19 mouse cellular contexts compared by ENCODE assay signal in the genomic region with DNA sequence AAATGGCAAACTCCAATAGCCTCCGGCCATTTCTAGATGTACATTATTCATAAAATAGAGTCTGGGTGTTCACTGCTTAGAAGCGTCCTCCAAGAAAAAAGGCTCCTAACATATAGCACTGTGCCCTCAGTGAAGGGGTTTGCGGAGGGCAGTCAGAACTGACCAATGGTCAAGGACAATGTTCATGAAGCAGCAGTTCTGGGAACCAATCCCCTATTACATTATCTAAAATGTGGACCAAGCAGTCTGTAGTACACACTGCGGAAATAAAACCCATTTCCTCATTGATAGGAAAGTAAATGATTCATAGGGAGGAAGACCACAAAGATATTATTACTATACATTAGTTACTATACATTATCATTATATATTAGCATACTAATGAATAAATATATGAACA. TPM values are rescaled to one million over a fixed set of nuclear protein-coding genes. Genes with fewer than 3 reads are reported as not detected.
A peak's percentile ranks its signal among the peaks of the same experiment; 100 is the strongest.
DNase-seq lines count a peak whose midpoint lies in the region; ATAC-seq and TF ChIP-seq lines count a peak whose summit lies in the region.
"Had no signal": no experiment of that assay in that cellular context is flagged by ENCODE, and none has a peak within 500 bp of the region (broad histone marks: within the 10 kb centered on the region; RNA-seq: fewer than 3 reads in every experiment).

No protein-coding gene starts in this region.

- peaks cover 25% of the 10 kb centered on the region for H3K4me1 ChIP-seq in intestine, embryonic 14.5 days (replicated peaks; ENCODE audit: control insufficient read depth, insufficient read depth, low read length)
- H3K4me1 ChIP-seq in intestine, postnatal 0 days (replicated peaks; ENCODE audit: control insufficient read depth, insufficient read depth, low read length): peaks cover 26% of the 10 kb centered on the region; the same call in 1 of the 2 replicates
- peaks cover 9% of the 10 kb centered on the region; the same call in 1 of the 2 replicates for H3K4me1 ChIP-seq in stomach, embryonic 16.5 days (ENCODE audit: control insufficient read depth, insufficient read depth, low read length)
- H3K4me1 ChIP-seq in midbrain, embryonic 15.5 days: 0 out of 2 replicates have a peak, but pooled peaks cover 9% of the 10 kb centered on the region
- H3K4me1 ChIP-seq: limb, embryonic 10.5 days had no signal

- H3K27me3 ChIP-seq in intestine, embryonic 14.5 days (replicated peaks; ENCODE audit: control insufficient read depth, insufficient read depth, low read length): no peaks in the 10 kb centered on the region
- no peaks in the 10 kb centered on the region for H3K27me3 ChIP-seq in intestine, postnatal 0 days (replicated peaks; ENCODE audit: control insufficient read depth, insufficient read depth, low read length)
- H3K27me3 ChIP-seq in stomach, embryonic 16.5 days (ENCODE audit: control insufficient read depth, insufficient read depth, low read length): no peaks in the 10 kb centered on the region
- no peaks in the 10 kb centered on the region for H3K27me3 ChIP-seq in midbrain, embryonic 15.5 days (replicated peaks)
- H3K27me3 ChIP-seq: forebrain, embryonic 13.5 days; hindbrain, embryonic 13.5 days had no signal

- DNase-seq in layer of hippocampus, adult 2 months (ENCODE audit: low spot score in 2 of 2): no peak
- DNase-seq in layer of hippocampus, postnatal 14 days (ENCODE audit: low spot score in 2 of 2): no peak
- DNase-seq in intestine, embryonic 14.5 days (ENCODE audit: low spot score): no peak
- DNase-seq: adrenal gland, adult 2 months; cerebellum, adult 9-10 months; gastrocnemius, postnatal 14 days; heart, adult 2 months; kidney, adult 18-20 months; kidney, postnatal 25 days; retina, postnatal 1 day; right cerebral cortex, postnatal 4 days had no signal

- peak overlapping the region; percentile 82 for H3K27ac ChIP-seq in layer of hippocampus, adult 2 months
- H3K27ac ChIP-seq in intestine, embryonic 14.5 days (ENCODE audit: low read depth): peak overlapping the region; percentile 27; the same call in 1 of the 2 replicates
- peak overlapping the region; percentile 90 for H3K27ac ChIP-seq in intestine, postnatal 0 days (ENCODE audit: low read depth, low read length)
- peak overlapping the region; percentile 83 for H3K27ac ChIP-seq in stomach, embryonic 16.5 days (ENCODE audit: low read length)
- no peak overlapping the region for H3K27ac ChIP-seq in midbrain, embryonic 15.5 days
- H3K27ac ChIP-seq: forebrain, embryonic 13.5 days; heart, adult 2 months; hindbrain, embryonic 13.5 days; limb, embryonic 10.5 days had no signal

- 88% methylated on average over 4 of the region's 4 CpGs for WGBS in intestine, embryonic 14.5 days
- WGBS in intestine, postnatal 0 days: 48% methylated on average over 4 of the region's 4 CpGs
- 90% methylated on average over 4 of the region's 4 CpGs for WGBS in stomach, embryonic 16.5 days
- 96% methylated on average over 4 of the region's 4 CpGs for WGBS in midbrain, embryonic 15.5 days

- no peak for TF ChIP-seq CTCF in layer of hippocampus, adult 2 months (conservative IDR thresholded peaks at IDR 0.05)
- TF ChIP-seq CTCF in intestine, postnatal 0 days (IDR thresholded peaks at IDR 0.05; ENCODE audit: low read depth): no peak

- no peak overlapping the region for H3K4me2 ChIP-seq in intestine, embryonic 14.5 days (ENCODE audit: low read length)
- peak overlapping the region; percentile 37 for H3K4me2 ChIP-seq in intestine, postnatal 0 days (replicated peaks; ENCODE audit: low read depth)
- peak overlapping the region; percentile 10; the same call in 1 of the 2 replicates for H3K4me2 ChIP-seq in stomach, embryonic 16.5 days (ENCODE audit: low read depth, low read length)
- H3K4me2 ChIP-seq in midbrain, embryonic 15.5 days: no peak overlapping the region
- H3K4me2 ChIP-seq: forebrain, embryonic 13.5 days; hindbrain, embryonic 13.5 days had no signal

- ATAC-seq in intestine, embryonic 14.5 days (replicated peaks; ENCODE audit: low FRiP score, low TSS enrichment, low read depth): 0 out of 2 replicates have a peak, but pooled peaks have one; percentile 55
- peak; percentile 52 for ATAC-seq in intestine, postnatal 0 days
- ATAC-seq in stomach, embryonic 16.5 days (ENCODE audit: insufficient read depth, low FRiP score): no peak
- no peak for ATAC-seq in CD4-positive, CD25-positive, alpha-beta regulatory T cell, adult 4 months
- no peak for ATAC-seq in midbrain, embryonic 15.5 days (replicated peaks)
- ATAC-seq: forebrain, embryonic 13.5 days had no signal

- H3K36me3 ChIP-seq in intestine, embryonic 14.5 days (ENCODE audit: control insufficient read depth, insufficient read depth, low read length): no peaks in the 10 kb centered on the region
- 0 out of 2 replicates have a peak, but pooled peaks cover 4% of the 10 kb centered on the region for H3K36me3 ChIP-seq in intestine, postnatal 0 days (ENCODE audit: control insufficient read depth, insufficient read depth)
- H3K36me3 ChIP-seq in stomach, embryonic 16.5 days (ENCODE audit: control insufficient read depth, insufficient read depth, low read length): no peaks in the 10 kb centered on the region
- H3K36me3 ChIP-seq in midbrain, embryonic 15.5 days (replicated peaks): no peaks in the 10 kb centered on the region
- H3K36me3 ChIP-seq: hindbrain, embryonic 13.5 days; limb, embryonic 10.5 days had no signal

- H3K9ac ChIP-seq in intestine, embryonic 14.5 days (ENCODE audit: low read length): no peak overlapping the region
- peak overlapping the region; percentile 19; the same call in 1 of the 2 replicates for H3K9ac ChIP-seq in intestine, postnatal 0 days (ENCODE audit: low read depth, low read length)
- H3K9ac ChIP-seq in stomach, embryonic 16.5 days (ENCODE audit: low read length): no peak overlapping the region
- no peak overlapping the region for H3K9ac ChIP-seq in midbrain, embryonic 15.5 days
- H3K9ac ChIP-seq: forebrain, embryonic 13.5 days; hindbrain, embryonic 13.5 days had no signal

- no peaks in the 10 kb centered on the region for H3K9me3 ChIP-seq in intestine, embryonic 14.5 days (ENCODE audit: control insufficient read depth, low read length)
- no peaks in the 10 kb centered on the region for H3K9me3 ChIP-seq in intestine, postnatal 0 days (ENCODE audit: control insufficient read depth)
- H3K9me3 ChIP-seq in stomach, embryonic 16.5 days (replicated peaks; ENCODE audit: control insufficient read depth, low read length): no peaks in the 10 kb centered on the region
- no peaks in the 10 kb centered on the region for H3K9me3 ChIP-seq in midbrain, embryonic 15.5 days
- H3K9me3 ChIP-seq: forebrain, embryonic 13.5 days; hindbrain, embryonic 13.5 days; limb, embryonic 10.5 days had no signal

- no peak overlapping the region for H3K4me3 ChIP-seq in layer of hippocampus, adult 2 months
- no peak overlapping the region for H3K4me3 ChIP-seq in intestine, embryonic 14.5 days (ENCODE audit: low read depth, low read length)
- H3K4me3 ChIP-seq in intestine, postnatal 0 days (ENCODE audit: low read depth, low read length): no peak overlapping the region
- H3K4me3 ChIP-seq in stomach, embryonic 16.5 days (replicated peaks; ENCODE audit: low read length): no peak overlapping the region
- no peak overlapping the region for H3K4me3 ChIP-seq in midbrain, embryonic 15.5 days
- H3K4me3 ChIP-seq: forebrain, embryonic 13.5 days; heart, adult 2 months; hindbrain, embryonic 13.5 days; left cerebral cortex, adult 2 months; limb, embryonic 10.5 days had no signal

RNA-seq across cellular contexts. Expression of gene Tbc1d14, which starts 32.6 kb away (rescaled TPM):
- 100 to 1,000 TPM; 101 to 105 TPM for total RNA-seq in layer of hippocampus, adult 2 months (2021)
- total RNA-seq in layer of hippocampus, postnatal 14 days (2021): 100 to 1,000 TPM in 1 of 2 experiments, 10 to 100 TPM in 1; 90.4 to 103 TPM
- 36.6 and 42.3 TPM in 2 replicates for polyA plus RNA-seq in intestine, embryonic 14.5 days (2014; fragmentation: Nextera tagmentation; extraction: Ambion mirVana)
- 16.8 and 17.2 TPM in 2 replicates for polyA plus RNA-seq in intestine, postnatal 0 days (2015; fragmentation: Nextera tagmentation; extraction: Ambion mirVana)
- polyA plus RNA-seq in stomach, embryonic 16.5 days (2015; fragmentation: Nextera tagmentation; extraction: Ambion mirVana): 39.5 and 43.6 TPM in 2 replicates
- 10 to 100 TPM; 58.5 to 95.0 TPM for polyA plus RNA-seq in CD4-positive, CD25-positive, alpha-beta regulatory T cell, adult 4 months (2017; shearing (Covaris generic))
- 70.4 and 75.0 TPM in 2 replicates for polyA plus RNA-seq in midbrain, embryonic 15.5 days (2015; fragmentation: Nextera tagmentation; extraction: Ambion mirVana)

Comparison
In these comparisons a context has a peak if more than half of its experiments do, and no peak if none do; other contexts are left out.
1. H3K4me2 ChIP-seq: peak in intestine, postnatal 0 days (single experiment) and stomach, embryonic 16.5 days (single experiment); none in intestine, embryonic 14.5 days (single experiment) and midbrain, embryonic 15.5 days (single experiment).
2. ATAC-seq: peak in intestine, embryonic 14.5 days (single experiment) and intestine, postnatal 0 days (single experiment); none in stomach, embryonic 16.5 days (single experiment), CD4-positive, CD25-positive, alpha-beta regulatory T cell, adult 4 months (single experiment) and midbrain, embryonic 15.5 days (single experiment).